Mouse (Mus musculus) heart, postnatal 10 days (tissue): Measurements from ENCODE around the gene Atp6v0d1. TPM values are rescaled to one million over a fixed set of nuclear protein-coding genes. Genes with fewer than 3 reads are reported as not detected.

Experiments used
- DNase-seq, 2 experiments: peaks; one replicate each; pipeline ENCODE4 v3.0.0; 2021
- intact Hi-C: fragments of 180-260 bp; cut with DNase I; formaldehyde crosslinking; loops from one replicate; pipeline ENCODE4 v1.15.1; 2025
- microRNA-seq, 2 experiments: library from miRNA; unstranded; fragments of <30 nt; microRNA quantifications; one replicate each; pipeline ENCODE4 v1.2.0; 2022
- total RNA-seq, 2 experiments: library from RNA; stranded (reverse); gene quantifications; 2 replicates each; pipeline ENCODE4 v1.2.3; 2021

The Atp6v0d1 gene
- total RNA-seq, 2 experiments from 2014 or later, result 60.1 to 64.0 TPM

GRCm38 (mm10) chr8:105476628-105477413 is 89.0 kb downstream of the Atp6v0d1 start:
- intact Hi-C loops, result loop anchor here (1.0 to 5.0 kb wide), 2 partner anchors 65 to 118 kb away; partner anchors contain the start of genes Kctd19 and Lrrc36
- DNase-seq, result peak; percentile 72 to 83

- intact Hi-C loops, result loop anchor here (5.0 kb wide), 1 partner anchor 64 kb away; the partner anchor contains the start of genes Kctd19 and Lrrc36
These were observed 89.7 kb downstream of the Atp6v0d1 start for GRCm38 (mm10) chr8:105476161-105476560.

GRCm38 (mm10) chr8:105475742-105476141 is 90.1 kb downstream of the Atp6v0d1 start:
- DNase-seq, result no peak
- intact Hi-C loops, result loop anchor here (2.0 to 5.0 kb wide), 2 partner anchors 39 to 63 kb away; partner anchors contain the start of genes Kctd19 and Lrrc36

More at GRCm38 (mm10) chr8:105476161-105476560, 89.7 kb downstream of the Atp6v0d1 start:
- DNase-seq, result no peak

- intact Hi-C loops, result loop anchor here (2.0 to 5.0 kb wide), 2 partner anchors 38 to 63 kb away; partner anchors contain the start of genes Kctd19 and Lrrc36
- DNase-seq, result peak; percentile 78 to 80
These were observed 90.6 kb downstream of the Atp6v0d1 start for GRCm38 (mm10) chr8:105475254-105475653.

- intact Hi-C loops, result loop anchor here (2.0 to 5.0 kb wide), 2 partner anchors 38 to 62 kb away; partner anchors contain the start of genes Kctd19 and Lrrc36
- no peak for DNase-seq
These were observed 91.2 kb downstream of the Atp6v0d1 start for GRCm38 (mm10) chr8:105474680-105475079.

Small RNA genes within 50 kb of the gene (microRNA-seq; reads per million reads assigned to microRNA genes)
- 0.47 to 1.0 reads per million in 2 experiments for gene Mir1966

Other genes starting within 250 kb of the Atp6v0d1 start
- gene Lrrc29, start 239.8 kb downstream of the Atp6v0d1 start, total RNA-seq, result 1 to 10 TPM; 2.0 to 2.5 TPM
- 10 to 100 TPM; 30.7 to 31.5 TPM for gene Tmem208, start 239.7 kb downstream of the Atp6v0d1 start, total RNA-seq
- 10 to 100 TPM; 10.9 to 11.7 TPM for gene Fhod1, start 218.1 kb downstream of the Atp6v0d1 start, total RNA-seq
- gene Slc9a5, start 217.2 kb downstream of the Atp6v0d1 start, total RNA-seq, result 1 to 10 TPM; 1.7 TPM
- under 1 TPM in 1 of 2 experiments, not detected in 1; 0.12 TPM for gene Plekhg4, start 192.8 kb downstream of the Atp6v0d1 start, total RNA-seq
- gene Kctd19, start 152.5 kb downstream of the Atp6v0d1 start, total RNA-seq, result under 1 TPM in 1 of 2 experiments, not detected in 1; 0.12 TPM
- gene Lrrc36, start 152.5 kb downstream of the Atp6v0d1 start, total RNA-seq, result 1 to 10 TPM in 1 of 2 experiments, under 1 TPM in 1; 0.77 to 1.2 TPM
- 10 to 100 TPM; 55.8 to 56.1 TPM for gene Tppp3, start 94.5 kb downstream of the Atp6v0d1 start, total RNA-seq
- 10 to 100 TPM; 14.8 to 16.8 TPM for gene Zdhhc1, start 69.1 kb downstream of the Atp6v0d1 start, total RNA-seq
- 1 to 10 TPM in 1 of 2 experiments, under 1 TPM in 1; 0.60 to 2.1 TPM for gene Hsd11b2, start 47.3 kb downstream of the Atp6v0d1 start, total RNA-seq
- gene Ripor1, start 39.2 kb upstream of the Atp6v0d1 start, total RNA-seq, result 10 to 100 TPM; 53.1 to 55.8 TPM
- 10 to 100 TPM; 46.6 to 56.6 TPM for gene Ctcf, start 70.5 kb upstream of the Atp6v0d1 start, total RNA-seq
- not detected for gene Agrp, start 71.3 kb upstream of the Atp6v0d1 start, total RNA-seq
- gene Carmil2, start 120.2 kb upstream of the Atp6v0d1 start, total RNA-seq, result under 1 TPM; 0.62 to 0.93 TPM
- gene Acd, start 135.1 kb upstream of the Atp6v0d1 start, total RNA-seq, result 10 to 100 TPM; 20.8 to 21.2 TPM
- gene Pard6a, start 135.1 kb upstream of the Atp6v0d1 start, total RNA-seq, result 1 to 10 TPM; 7.1 to 9.1 TPM
- not detected for gene 4933405L10Rik, start 141.6 kb upstream of the Atp6v0d1 start, total RNA-seq
- 1 to 10 TPM; 2.9 to 3.5 TPM for gene Enkd1, start 142.2 kb upstream of the Atp6v0d1 start, total RNA-seq
- 1 to 10 TPM; 4.6 to 9.9 TPM for gene Gfod2, start 192.6 kb upstream of the Atp6v0d1 start, total RNA-seq